Mouse (Mus musculus) lung, adult 2 months (tissue): Measurements from ENCODE around the gene Kcnh7.

Source experiments
- CTCF ChIP-seq: fragments of 200-500 bp; IDR thresholded peaks from 2 replicates; pipeline ENCODE4 v1.5.1; 2011; ENCODE audit warnings: mild to moderate bottlenecking, low read length, control low read depth; ENCODE audit not compliant: insufficient read depth
- POLR2A ChIP-seq: fragments of 200-500 bp; IDR thresholded peaks from 2 replicates; pipeline ENCODE4 v1.6.1; 2011; ENCODE audit warnings: low read depth, mild to moderate bottlenecking, control low read depth, low read length, borderline replicate concordance; ENCODE audit errors: extremely low read depth

GRCm38 (mm10) chr2:63153701-63154100 is 30.4 kb downstream of the Kcnh7 start:
- TF ChIP-seq CTCF, result no peak
- TF ChIP-seq POLR2A, result no peak
